Mouse (Mus musculus) ovary, postnatal 14 days (tissue): ENCODE results near the gene Lsm4.

Experiments used
- DNase-seq: peaks from one replicate; pipeline ENCODE4 v3.0.0; 2022; ENCODE audit warnings: low spot score

The Lsm4 gene

GRCm38 (mm10) chr8:70678679-70679078 is 5.6 kb downstream of the Lsm4 start:
- DNase-seq = no peak

GRCm38 (mm10) chr8:70679404-70679803 is 6.4 kb downstream of the Lsm4 start:
- no peak for DNase-seq

GRCm38 (mm10) chr8:70680039-70680438 is 7.0 kb downstream of the Lsm4 start:
- DNase-seq = no peak

- no peak for DNase-seq
Measured at GRCm38 (mm10) chr8:70681410-70681809, 8.4 kb downstream of the Lsm4 start.

GRCm38 (mm10) chr8:70682193-70682592 is 9.1 kb downstream of the Lsm4 start:
- no peak for DNase-seq

GRCm38 (mm10) chr8:70682692-70683091 is 9.6 kb downstream of the Lsm4 start:
- no peak for DNase-seq

- DNase-seq = no peak
Measured at GRCm38 (mm10) chr8:70684291-70684690, 11.2 kb downstream of the Lsm4 start.

- DNase-seq = peak; percentile 71
Measured at GRCm38 (mm10) chr8:70687576-70687975, 14.5 kb downstream of the Lsm4 start.

GRCm38 (mm10) chr8:70688136-70688535 is 15.1 kb downstream of the Lsm4 start:
- DNase-seq = no peak

- DNase-seq = no peak
Measured at GRCm38 (mm10) chr8:70689892-70690390, 16.9 kb downstream of the Lsm4 start.

- no peak for DNase-seq
Measured at GRCm38 (mm10) chr8:70691230-70691629, 18.2 kb downstream of the Lsm4 start.

GRCm38 (mm10) chr8:70691727-70692231 is 18.7 kb downstream of the Lsm4 start:
- DNase-seq = no peak

- no peak for DNase-seq
Measured at GRCm38 (mm10) chr8:70693636-70694035, 20.6 kb downstream of the Lsm4 start.

- DNase-seq = no peak
Measured at GRCm38 (mm10) chr8:70695318-70696018, 22.4 kb downstream of the Lsm4 start.

GRCm38 (mm10) chr8:70696019-70696885 is 23.2 kb downstream of the Lsm4 start:
- peak; percentile 70 for DNase-seq

GRCm38 (mm10) chr8:70696946-70697345 is 23.9 kb downstream of the Lsm4 start:
- no peak for DNase-seq

- no peak for DNase-seq
Measured at GRCm38 (mm10) chr8:70697366-70698250, 24.6 kb downstream of the Lsm4 start.

- peak; percentile 99 for DNase-seq
Measured at GRCm38 (mm10) chr8:70698310-70699109, 25.5 kb downstream of the Lsm4 start, which contains the start of gene Jund. Gene Jund, plus strand, starts transcription at chr8:70698949.

GRCm38 (mm10) chr8:70699116-70699833 is 26.2 kb downstream of the Lsm4 start:
- DNase-seq = no peak
